Mouse (Mus musculus) lung, postnatal 0 days (tissue): ENCODE measurements at regions not wholly inside any gene's neighbourhood (a gene's known extent, or its start where the extent isn't known, plus 50 kb on each side); places are given as distances from the start of the nearest gene placed in this dataset.

Experiments
- CTCF ChIP-seq: IDR thresholded peaks from 2 replicates; pipeline ENCODE4 v1.5.1; 2016; ENCODE audit warnings: antibody characterized with exemption, mild to moderate bottlenecking
- EP300 ChIP-seq: IDR thresholded peaks from 2 replicates; pipeline ENCODE4 v1.6.1; 2016; ENCODE audit warnings: antibody characterized with exemption, mild to moderate bottlenecking, control low read depth

DNA sequence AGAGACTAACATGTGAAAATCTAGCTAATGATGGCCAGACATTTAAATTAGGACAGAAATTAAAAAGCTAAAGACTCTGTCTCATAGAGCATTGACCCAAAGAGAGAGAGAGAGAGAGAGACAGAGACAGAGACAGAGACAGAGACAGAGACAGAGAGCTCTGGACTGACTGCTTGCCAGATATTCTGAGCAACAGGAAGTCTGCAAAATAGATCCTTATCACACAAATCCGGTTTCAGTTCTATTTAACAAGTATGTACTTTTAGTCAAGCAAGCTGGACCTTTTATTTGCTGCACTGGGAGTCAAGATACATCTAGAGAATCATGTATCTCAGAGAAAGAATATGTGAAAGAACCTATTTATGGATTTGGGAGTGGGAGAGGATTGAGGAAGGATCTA is 420.1 kb upstream of the Diaph2 start:
- TF ChIP-seq CTCF (no peak), EP300 (no peak)
